Mouse (Mus musculus) midbrain, embryonic 15.5 days (tissue): ENCODE data around the gene Elavl3. TPM values are rescaled to one million over a fixed set of nuclear protein-coding genes. Genes with fewer than 3 reads are reported as not detected.

Experiments
- ATAC-seq: fragments of 200-750 bp; cut with Nextera tagmentation; replicated peaks from 2 replicates; pipeline ENCODE4 v1.8.0; 2017; ENCODE audit warnings: moderate TSS enrichment
- H3K27ac ChIP-seq: fragments of 300-500 bp; sonication (generic); 2 replicates; pipeline ENCODE4 v1.5.1; 2015; ENCODE audit warnings: mild to moderate bottlenecking, inconsistent platforms
- H3K27me3 ChIP-seq: fragments of 300-500 bp; sonication (generic); replicated peaks from 2 replicates; pipeline ENCODE4 v1.6.1; 2015; ENCODE audit warnings: inconsistent platforms
- H3K36me3 ChIP-seq: fragments of 300-500 bp; sonication (generic); replicated peaks from 2 replicates; pipeline ENCODE4 v1.6.1; 2015; ENCODE audit warnings: inconsistent platforms
- H3K4me1 ChIP-seq: fragments of 300-500 bp; sonication (generic); 2 replicates; pipeline ENCODE4 v1.6.1; 2015; ENCODE audit warnings: inconsistent platforms
- H3K4me2 ChIP-seq: fragments of 300-500 bp; sonication (generic); 2 replicates; pipeline ENCODE4 v1.6.1; 2015; ENCODE audit warnings: inconsistent platforms, mild to moderate bottlenecking, moderate library complexity
- H3K4me3 ChIP-seq: fragments of 300-500 bp; sonication (generic); 2 replicates; pipeline ENCODE4 v1.5.1; 2015; ENCODE audit warnings: mild to moderate bottlenecking, inconsistent platforms
- H3K9ac ChIP-seq: fragments of 300-500 bp; sonication (generic); 2 replicates; pipeline ENCODE4 v1.6.1; 2015; ENCODE audit warnings: mild to moderate bottlenecking, inconsistent platforms
- H3K9me3 ChIP-seq: fragments of 300-500 bp; sonication (generic); 2 replicates; pipeline ENCODE4 v1.6.1; 2016; ENCODE audit warnings: inconsistent platforms
- WGBS: fragments of 180-500 bp; shearing (Covaris S2); methylation state at CpG from one replicate; pipeline ENCODE4 v1.1.7; 2015; ENCODE audit warnings: mixed read lengths; 5-methylcytosine and 5-hydroxymethylcytosine counted together
- polyA plus RNA-seq: library from polyadenylated mRNA; unstranded; fragments of >200 nt; fragmentation: Nextera tagmentation; extraction: Ambion mirVana; gene quantifications from 2 replicates; pipeline ENCODE4 v1.2.1, GENCODE M21; 2015

The Elavl3 gene
- polyA plus RNA-seq = 110 and 113 TPM in 2 replicates

- under 1% methylated on average over 24 of the region's 28 CpGs for WGBS
- ATAC-seq = peak; percentile 80
- no peaks in the 10 kb centered on the region for H3K9me3 ChIP-seq
- no peaks in the 10 kb centered on the region for H3K27me3 ChIP-seq
- peak within 1 kb of the TSS; percentile 91 for H3K27ac ChIP-seq
- peaks cover 49% of the 10 kb centered on the region for H3K4me1 ChIP-seq
- peak within 1 kb of the TSS; percentile 88 for H3K4me3 ChIP-seq
- H3K4me2 ChIP-seq = peak within 1 kb of the TSS; percentile 83
- peak within 1 kb of the TSS; percentile 98 for H3K9ac ChIP-seq
- no peaks in the 10 kb centered on the region for H3K36me3 ChIP-seq
Observed at GRCm38 (mm10) chr9:22051958-22052254, at the start of gene Elavl3. Elavl3 (minus strand) TSS chr9:22052023.

GRCm38 (mm10) chr9:22099922-22100321 is 48.1 kb upstream of the Elavl3 start:
- 8% methylated on average over 18 of the region's 18 CpGs for whole genome bisulfite sequencing
- H3K4me3 ChIP-seq = no peak overlapping the region
- no peak overlapping the region for H3K27ac ChIP-seq

GRCm38 (mm10) chr9:22098993-22099696 is 47.3 kb upstream of the Elavl3 start, which contains the start of gene Cnn1:
Cnn1 (plus strand) TSS chr9:22099216.
- Histone ChIP-seq H3K9me3 (no peaks in the 10 kb centered on the region), H3K4me3 (no peak within 1 kb of the TSS), H3K27ac (no peak within 1 kb of the TSS), H3K4me1 (peaks cover 4% of the 10 kb centered on the region), H3K9ac (no peak within 1 kb of the TSS), H3K27me3 (peaks cover 33% of the 10 kb centered on the region), H3K36me3 (no peaks in the 10 kb centered on the region), H3K4me2 (no peak within 1 kb of the TSS)
- 13% methylated on average over 14 of the region's 14 CpGs for WGBS
- no peak for ATAC-seq

More at GRCm38 (mm10) chr9:22099922-22100321, 48.1 kb upstream of the Elavl3 start:
- Histone ChIP-seq H3K36me3 (no peaks in the 10 kb centered on the region), H3K4me1 (peaks cover 4% of the 10 kb centered on the region), H3K9ac (no peak overlapping the region), H3K9me3 (no peaks in the 10 kb centered on the region), H3K4me2 (no peak overlapping the region), H3K27me3 (peaks cover 33% of the 10 kb centered on the region)
- ATAC-seq = no peak

- ATAC-seq = 0 out of 2 replicates have a peak, but pooled peaks have one; percentile 39
- H3K36me3 ChIP-seq = no peaks in the 10 kb centered on the region
- peaks cover 4% of the 10 kb centered on the region for H3K4me1 ChIP-seq
- no peaks in the 10 kb centered on the region for H3K9me3 ChIP-seq
- peaks cover 25% of the 10 kb centered on the region for H3K27me3 ChIP-seq
- WGBS = 3% methylated on average over 24 of the region's 24 CpGs
- H3K4me3 ChIP-seq = peak overlapping the region; percentile 34
- H3K9ac ChIP-seq = peak overlapping the region; percentile 48
- H3K4me2 ChIP-seq = peak overlapping the region; percentile 72
- no peak overlapping the region for H3K27ac ChIP-seq
Observed at GRCm38 (mm10) chr9:22095854-22096307, 44.1 kb upstream of the Elavl3 start.

- no peak overlapping the region for H3K27ac ChIP-seq
- H3K4me3 ChIP-seq = no peak overlapping the region
- no peaks in the 10 kb centered on the region for H3K36me3 ChIP-seq
- H3K9ac ChIP-seq = no peak overlapping the region
- peaks cover 4% of the 10 kb centered on the region for H3K4me1 ChIP-seq
- 88% methylated on average over 6 of the region's 6 CpGs for WGBS
- H3K27me3 ChIP-seq = no peaks in the 10 kb centered on the region; the same call in 1 of the 2 replicates
- ATAC-seq = no peak
- H3K4me2 ChIP-seq = no peak overlapping the region
- H3K9me3 ChIP-seq = no peaks in the 10 kb centered on the region
Observed at GRCm38 (mm10) chr9:22092746-22093145, 40.9 kb upstream of the Elavl3 start.

GRCm38 (mm10) chr9:22089986-22090385 is 38.2 kb upstream of the Elavl3 start:
- H3K36me3 ChIP-seq = no peaks in the 10 kb centered on the region
- peaks cover 7% of the 10 kb centered on the region for H3K4me1 ChIP-seq
- H3K4me3 ChIP-seq = no peak overlapping the region

GRCm38 (mm10) chr9:22089281-22089680 is 37.5 kb upstream of the Elavl3 start:
- Histone ChIP-seq H3K4me1 (peaks cover 13% of the 10 kb centered on the region), H3K4me3 (no peak overlapping the region), H3K27ac (no peak overlapping the region), H3K36me3 (no peaks in the 10 kb centered on the region), H3K9ac (no peak overlapping the region), H3K4me2 (no peak overlapping the region), H3K9me3 (no peaks in the 10 kb centered on the region), H3K27me3 (no peaks in the 10 kb centered on the region)
- no peak for ATAC-seq
- WGBS = 96% methylated on average over 7 of the region's 7 CpGs

More at GRCm38 (mm10) chr9:22089986-22090385, 38.2 kb upstream of the Elavl3 start:
- WGBS = 81% methylated on average over 7 of the region's 7 CpGs
- H3K4me2 ChIP-seq = no peak overlapping the region
- H3K9ac ChIP-seq = no peak overlapping the region
- H3K9me3 ChIP-seq = no peaks in the 10 kb centered on the region
- H3K27me3 ChIP-seq = no peaks in the 10 kb centered on the region
- no peak overlapping the region for H3K27ac ChIP-seq
- no peak for ATAC-seq

GRCm38 (mm10) chr9:22087034-22087618 is 35.3 kb upstream of the Elavl3 start:
- no peak overlapping the region for H3K27ac ChIP-seq
- no peak overlapping the region for H3K4me3 ChIP-seq
- no peaks in the 10 kb centered on the region for H3K36me3 ChIP-seq
- H3K4me1 ChIP-seq = peaks cover 20% of the 10 kb centered on the region
- H3K9ac ChIP-seq = no peak overlapping the region
- no peaks in the 10 kb centered on the region for H3K9me3 ChIP-seq
- no peak for ATAC-seq
- H3K4me2 ChIP-seq = no peak overlapping the region
- WGBS = 86% methylated on average over 2 of the region's 2 CpGs
- H3K27me3 ChIP-seq = no peaks in the 10 kb centered on the region

GRCm38 (mm10) chr9:22086012-22086411 is 34.2 kb upstream of the Elavl3 start:
- Histone ChIP-seq H3K27me3 (no peaks in the 10 kb centered on the region), H3K4me3 (peak overlapping the region; percentile 76), H3K9me3 (no peaks in the 10 kb centered on the region), H3K4me2 (peak overlapping the region; percentile 65), H3K9ac (peak overlapping the region; percentile 62), H3K4me1 (peaks cover 20% of the 10 kb centered on the region), H3K36me3 (no peaks in the 10 kb centered on the region), H3K27ac (peak overlapping the region; percentile 78; the same call in 1 of the 2 replicates)
- ATAC-seq = no peak
- WGBS = 83% methylated on average over 6 of the region's 6 CpGs

GRCm38 (mm10) chr9:22085022-22085834 is 33.4 kb upstream of the Elavl3 start, which contains the start of gene Ecsit:
Ecsit (minus strand) TSS chr9:22085438.
- H3K27ac ChIP-seq = peak within 1 kb of the TSS; percentile 78
- peak within 1 kb of the TSS; percentile 62 for H3K9ac ChIP-seq
- peak; percentile 99 for ATAC-seq
- peaks cover 20% of the 10 kb centered on the region for H3K4me1 ChIP-seq
- no peaks in the 10 kb centered on the region for H3K36me3 ChIP-seq
- WGBS = under 1% methylated on average over 48 of the region's 48 CpGs
- H3K27me3 ChIP-seq = no peaks in the 10 kb centered on the region
- H3K9me3 ChIP-seq = no peaks in the 10 kb centered on the region
- peak within 1 kb of the TSS; percentile 76 for H3K4me3 ChIP-seq
- peak within 1 kb of the TSS; percentile 65 for H3K4me2 ChIP-seq

- Histone ChIP-seq H3K36me3 (no peaks in the 10 kb centered on the region), H3K27me3 (no peaks in the 10 kb centered on the region), H3K9me3 (no peaks in the 10 kb centered on the region), H3K4me1 (peaks cover 20% of the 10 kb centered on the region), H3K4me3 (peak overlapping the region; percentile 76), H3K27ac (peak overlapping the region; percentile 78), H3K4me2 (peak overlapping the region; percentile 65), H3K9ac (peak overlapping the region; percentile 62)
- 33% methylated on average over 4 of the region's 4 CpGs for WGBS
- no peak for ATAC-seq
Observed at GRCm38 (mm10) chr9:22084667-22085021, 32.8 kb upstream of the Elavl3 start.

GRCm38 (mm10) chr9:22076223-22076622 is 24.4 kb upstream of the Elavl3 start:
- Histone ChIP-seq H3K4me1 (peaks cover 9% of the 10 kb centered on the region), H3K27ac (no peak overlapping the region), H3K9ac (no peak overlapping the region), H3K9me3 (no peaks in the 10 kb centered on the region), H3K36me3 (peaks cover 6% of the 10 kb centered on the region; the same call in 1 of the 2 replicates), H3K4me3 (no peak overlapping the region), H3K27me3 (no peaks in the 10 kb centered on the region), H3K4me2 (no peak overlapping the region)
- ATAC-seq = no peak
- WGBS = 93% methylated on average over 23 of the region's 23 CpGs
